Mouse (Mus musculus) skeletal muscle tissue, adult 2 months (tissue): ENCODE data around the gene Ankrd36.

Source experiments
- DNase-seq: peaks from one replicate; pipeline ENCODE4 v3.0.0-alpha.2; 2012; ENCODE audit warnings: low read depth, low spot score

The Ankrd36 gene

GRCm38 (mm10) chr11:5650321-5650720 lies 80.8 kb downstream of the Ankrd36 start:
- DNase-seq = no peak

GRCm38 (mm10) chr11:5682541-5682940 lies 113.1 kb downstream of the Ankrd36 start:
- no peak for DNase-seq

DNA sequence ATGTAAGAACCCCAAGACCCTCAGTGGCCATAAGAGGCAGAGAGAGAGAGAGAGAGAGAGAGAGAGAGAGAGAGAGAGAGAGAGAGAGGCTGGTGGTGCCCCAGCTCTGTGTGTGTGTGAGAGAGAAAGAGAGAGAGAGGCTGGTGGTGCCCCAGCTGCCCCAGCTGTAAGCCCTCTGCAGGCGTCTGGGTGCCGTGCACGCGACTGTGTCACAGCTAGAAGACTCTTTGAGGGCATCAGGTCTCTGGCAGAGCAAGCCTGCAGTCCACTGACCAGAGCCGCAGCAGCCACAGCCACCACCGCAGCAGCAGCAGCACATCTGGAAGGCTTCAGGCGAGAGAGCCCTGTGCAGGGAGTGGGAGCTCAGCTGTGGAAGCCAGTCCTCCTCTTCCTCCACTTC lies 114.8 kb downstream of the Ankrd36 start:
- no peak for DNase-seq

DNA sequence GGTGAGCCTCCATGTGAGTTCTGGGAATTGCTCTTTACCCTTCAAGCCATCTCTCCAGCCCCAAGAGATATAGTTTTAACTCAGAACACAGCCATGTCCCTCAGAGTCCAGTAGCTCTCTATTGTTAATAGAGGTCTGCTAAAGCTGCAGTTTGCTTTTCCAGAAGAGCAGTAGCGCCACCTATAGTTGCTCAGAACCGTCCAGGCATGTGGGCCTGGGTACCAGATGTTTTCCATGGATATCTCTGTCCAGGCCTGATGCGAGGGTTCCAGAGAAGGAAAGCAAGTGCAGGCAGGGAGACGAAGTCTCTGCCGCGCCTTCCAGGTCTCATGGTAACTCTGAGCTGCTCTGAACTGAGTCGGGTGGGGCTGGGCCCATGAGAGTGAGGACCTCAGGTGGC lies 122.3 kb downstream of the Ankrd36 start:
- DNase-seq = no peak

- no peak for DNase-seq
Measured at GRCm38 (mm10) chr11:5700808-5701207, 131.3 kb downstream of the Ankrd36 start.

DNA sequence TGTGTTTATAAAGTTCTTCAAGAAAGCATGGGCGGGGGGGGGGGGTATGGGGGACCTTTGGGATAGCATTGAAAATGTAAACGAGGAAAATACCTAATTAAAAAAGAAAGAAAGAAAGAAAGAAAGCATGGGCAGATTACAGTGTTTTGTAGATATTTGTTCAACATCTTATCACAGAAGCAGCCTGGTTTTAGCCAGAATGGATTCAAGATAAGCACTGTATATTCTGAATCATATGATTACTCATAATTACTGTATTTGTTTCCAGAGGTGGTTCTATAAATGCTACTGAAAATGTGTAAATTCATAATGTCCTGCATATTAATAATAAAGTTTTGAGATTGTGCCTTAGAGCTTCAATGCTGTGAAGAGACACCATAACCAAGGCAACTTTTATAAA lies 131.8 kb downstream of the Ankrd36 start:
- DNase-seq = no peak

GRCm38 (mm10) chr11:5701821-5702220 lies 132.3 kb downstream of the Ankrd36 start:
- no peak for DNase-seq

DNA sequence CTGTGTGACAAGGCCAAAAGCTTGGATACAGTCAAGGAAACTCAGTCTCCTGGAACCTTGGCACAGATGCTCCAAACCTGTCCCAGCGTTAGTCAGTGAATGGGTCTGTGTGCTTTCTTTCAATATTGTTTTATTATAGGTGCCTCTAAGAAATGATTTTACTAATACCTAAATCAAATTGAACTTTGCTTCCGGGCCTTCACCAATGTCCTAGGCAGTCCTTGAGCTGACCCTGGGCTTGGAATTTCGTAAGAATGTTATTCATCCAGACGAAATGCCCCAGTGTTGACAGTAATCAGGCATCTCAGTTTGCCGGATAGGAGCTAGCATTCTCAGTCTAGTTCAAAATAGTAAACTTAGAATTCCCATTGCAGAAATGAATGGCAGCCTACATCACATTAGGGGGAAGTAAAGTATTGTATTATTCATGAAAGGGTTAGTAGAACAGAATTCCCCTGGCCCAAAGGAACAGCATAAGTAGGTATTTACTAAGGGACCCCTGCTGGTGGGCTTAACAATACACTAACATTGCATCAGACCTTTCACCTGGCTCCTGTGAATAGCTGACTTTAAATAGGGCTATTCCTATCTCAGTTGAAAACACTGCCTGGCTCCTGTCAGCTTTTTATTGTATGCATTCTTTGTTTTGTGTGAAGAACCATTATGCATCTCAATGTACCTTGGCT lies 132.9 kb downstream of the Ankrd36 start:
- no peak for DNase-seq

DNA sequence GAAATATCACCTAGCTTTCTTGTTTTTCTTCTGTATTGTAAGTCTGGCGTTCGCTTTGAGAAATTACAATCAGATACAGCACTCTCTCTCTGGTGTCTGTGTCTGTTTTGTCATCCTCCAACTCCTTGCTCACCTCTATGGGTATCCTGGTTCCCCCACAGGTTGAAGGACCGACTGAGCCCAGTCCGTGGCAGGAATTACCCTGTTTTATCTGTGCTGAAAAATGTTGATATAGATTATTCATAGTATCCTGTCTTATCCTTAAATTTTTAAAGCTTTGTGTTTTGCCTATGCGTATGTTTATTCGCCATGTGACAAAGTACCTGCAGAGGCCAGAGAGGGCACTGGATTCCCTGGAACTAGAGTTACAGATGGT lies 133.5 kb downstream of the Ankrd36 start:
- no peak for DNase-seq

DNA sequence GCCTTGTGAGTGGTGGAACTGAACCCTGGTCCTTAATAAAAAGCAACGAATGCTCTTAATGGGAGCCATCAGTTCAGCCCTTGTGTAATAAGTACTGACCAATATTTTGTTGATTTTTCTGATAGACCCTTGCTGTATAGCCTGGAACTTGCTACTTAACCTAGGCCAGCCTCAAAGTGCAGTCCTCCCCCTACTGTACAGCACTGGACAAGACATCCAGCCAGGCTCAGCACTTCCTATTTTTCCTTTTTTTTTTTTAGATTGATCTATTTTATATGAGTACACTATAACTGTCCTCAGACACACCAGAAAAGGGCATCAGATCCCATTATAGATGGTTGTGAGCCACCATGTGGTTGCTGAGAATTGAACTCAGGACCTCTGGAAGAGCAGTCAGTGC lies 133.9 kb downstream of the Ankrd36 start:
- no peak for DNase-seq

GRCm38 (mm10) chr11:5705972-5706371 lies 136.5 kb downstream of the Ankrd36 start:
- no peak for DNase-seq

DNA sequence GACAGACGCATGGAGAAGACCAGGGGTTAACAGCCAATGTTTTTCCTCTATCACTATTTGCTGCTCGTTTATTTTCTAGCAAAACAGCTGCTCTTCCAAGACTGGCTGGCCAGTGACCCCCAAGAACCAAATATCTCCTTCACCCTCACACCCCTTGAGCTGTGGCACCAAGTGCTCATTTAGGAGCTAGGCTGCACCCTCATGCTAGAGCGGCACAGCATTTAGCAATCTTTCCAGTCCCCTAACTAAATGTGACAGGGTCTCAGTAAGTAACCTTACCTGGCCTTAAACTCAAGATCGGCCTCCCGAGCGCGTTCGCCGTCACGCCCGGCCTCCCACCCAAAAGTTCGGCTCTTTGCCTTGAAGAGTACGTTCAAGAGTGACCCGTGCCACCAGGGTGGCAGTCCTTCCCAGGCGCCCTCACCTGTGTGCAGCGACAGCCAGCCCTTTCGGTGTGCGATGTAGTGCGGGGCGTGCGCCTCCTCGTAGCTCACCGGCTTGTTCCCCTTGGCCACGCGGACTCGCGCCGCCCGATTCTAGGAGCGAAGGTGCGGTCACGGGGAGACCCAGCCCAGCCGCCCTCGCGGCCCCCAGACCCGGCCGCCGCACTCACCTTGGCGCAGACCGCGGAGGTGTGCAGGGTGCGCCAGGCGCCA lies 137.5 kb downstream of the Ankrd36 start:
- no peak for DNase-seq

DNA sequence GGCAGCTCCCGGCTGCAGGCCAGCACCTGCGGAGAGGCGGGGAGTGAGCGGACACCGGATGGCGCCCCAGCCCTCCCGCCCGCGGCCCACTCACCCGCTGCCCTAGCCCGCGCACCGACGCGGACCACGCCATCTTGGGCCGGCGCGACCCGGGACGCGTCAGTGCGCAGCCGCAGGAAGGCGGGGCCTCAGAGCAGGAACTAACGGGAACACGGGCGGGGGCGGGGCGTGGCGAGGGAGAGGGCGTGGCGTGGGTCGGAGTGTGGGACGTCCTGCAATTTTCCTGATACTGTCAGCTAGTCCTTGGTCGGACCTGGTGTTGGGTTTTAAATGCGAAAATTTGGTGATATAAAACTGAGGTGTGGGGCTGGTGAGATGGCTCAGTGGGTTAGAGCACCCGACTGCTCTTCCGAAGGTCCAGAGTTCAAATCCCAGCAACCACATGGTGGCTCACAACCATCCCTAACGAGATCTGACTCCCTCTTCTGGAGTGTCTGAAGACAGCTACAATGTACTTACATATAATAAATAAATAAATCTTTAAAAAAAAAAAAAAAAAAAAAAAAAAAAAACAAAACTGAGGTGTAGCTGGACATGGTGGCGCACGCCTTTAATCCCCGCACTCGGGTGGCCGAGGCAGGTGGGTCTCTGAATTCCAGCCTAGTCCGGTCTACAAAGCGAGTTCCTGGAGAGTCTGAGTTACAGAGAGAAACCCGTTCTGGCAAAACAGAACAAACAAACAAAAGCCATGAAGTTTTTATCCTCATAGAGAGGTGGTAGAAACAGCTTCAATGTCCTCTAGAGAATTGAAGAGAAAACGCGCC lies 138.3 kb downstream of the Ankrd36 start:
- DNase-seq = peak; percentile 82

DNA sequence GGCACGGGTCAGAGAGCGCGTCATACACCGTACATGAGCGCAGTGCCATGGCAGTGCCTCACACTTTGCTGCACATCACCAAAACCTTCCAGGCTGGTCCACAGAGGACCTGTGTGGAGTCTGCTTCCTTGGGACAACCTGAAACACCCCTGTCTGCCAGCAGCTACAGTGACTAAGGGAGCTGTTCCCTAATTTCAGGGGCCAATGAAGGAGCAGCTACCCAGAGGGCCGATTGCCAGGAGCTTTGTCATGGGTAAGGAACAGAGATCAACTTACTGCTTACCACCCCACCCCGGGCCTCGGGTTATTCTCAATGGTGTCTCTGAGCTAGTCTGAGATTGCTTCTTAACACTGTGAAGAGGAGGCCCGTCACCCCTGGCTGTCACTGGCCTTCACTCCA lies 145.7 kb downstream of the Ankrd36 start:
- no peak for DNase-seq

DNA sequence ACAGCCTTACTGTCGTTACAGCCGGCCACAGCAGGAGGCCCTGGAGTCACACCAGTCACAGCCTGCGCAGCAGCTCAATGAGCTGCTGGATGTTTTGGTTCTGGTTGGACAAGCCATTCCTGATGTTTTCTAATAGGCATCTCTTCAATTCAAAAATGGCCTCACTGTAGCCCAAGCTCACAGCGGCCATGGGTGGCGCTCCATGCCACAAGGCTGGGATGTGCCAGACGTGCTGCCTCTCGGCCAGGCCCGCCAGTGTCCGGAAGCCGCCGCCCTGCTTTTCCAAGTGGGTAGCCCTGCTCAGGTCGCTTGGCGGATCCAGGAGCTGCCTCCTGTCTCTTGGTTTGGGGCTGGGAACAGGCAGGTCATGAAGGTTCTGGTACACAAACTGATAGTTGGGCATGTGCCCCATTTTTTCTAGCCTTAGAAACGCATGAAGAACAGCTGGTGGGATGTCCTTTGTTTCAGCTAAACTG lies 146.2 kb downstream of the Ankrd36 start, which contains the start of gene Mrps24:
Gene Mrps24, minus strand, starts transcription at position 51 of the 476 bp plus-strand sequence.
- no peak for DNase-seq

GRCm38 (mm10) chr11:5716246-5716645 lies 146.8 kb downstream of the Ankrd36 start:
- no peak for DNase-seq

DNA sequence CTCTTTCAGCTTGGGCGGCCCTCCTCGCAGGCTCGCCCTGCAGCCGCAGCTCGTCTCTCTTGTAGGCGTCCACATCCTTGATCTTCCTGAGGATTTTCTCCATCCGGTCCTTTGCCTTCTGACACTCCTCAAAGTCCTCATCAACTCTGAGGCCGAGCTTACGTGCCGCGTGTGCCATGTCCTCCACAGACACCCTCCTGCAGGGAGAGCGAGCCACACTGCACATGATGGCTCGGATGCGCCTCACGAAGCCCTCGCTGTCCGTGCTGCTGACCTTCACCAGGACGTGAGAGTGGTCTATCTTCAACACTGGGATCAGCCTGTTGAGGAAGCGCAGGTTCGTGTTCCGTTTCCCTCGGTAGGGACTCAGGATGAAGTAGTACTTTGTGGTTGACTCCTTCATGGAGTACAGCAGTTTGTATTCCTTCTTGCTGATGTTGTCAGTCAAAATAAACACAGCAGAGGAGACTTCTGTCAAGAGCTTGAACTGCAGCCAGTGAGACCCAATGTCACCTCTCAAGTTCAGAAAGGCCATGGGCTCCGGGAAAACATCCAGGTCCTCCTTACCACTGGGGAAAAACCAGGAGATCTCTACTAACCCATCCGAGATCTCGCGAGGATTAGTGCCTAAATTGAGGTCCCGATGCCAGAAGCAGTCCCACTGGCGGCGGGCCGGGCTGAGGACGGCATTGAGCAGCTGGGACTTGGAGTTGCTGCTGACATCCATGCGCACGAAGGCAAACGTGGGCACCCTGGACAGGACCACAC lies 147.6 kb downstream of the Ankrd36 start:
- DNase-seq = no peak

DNA sequence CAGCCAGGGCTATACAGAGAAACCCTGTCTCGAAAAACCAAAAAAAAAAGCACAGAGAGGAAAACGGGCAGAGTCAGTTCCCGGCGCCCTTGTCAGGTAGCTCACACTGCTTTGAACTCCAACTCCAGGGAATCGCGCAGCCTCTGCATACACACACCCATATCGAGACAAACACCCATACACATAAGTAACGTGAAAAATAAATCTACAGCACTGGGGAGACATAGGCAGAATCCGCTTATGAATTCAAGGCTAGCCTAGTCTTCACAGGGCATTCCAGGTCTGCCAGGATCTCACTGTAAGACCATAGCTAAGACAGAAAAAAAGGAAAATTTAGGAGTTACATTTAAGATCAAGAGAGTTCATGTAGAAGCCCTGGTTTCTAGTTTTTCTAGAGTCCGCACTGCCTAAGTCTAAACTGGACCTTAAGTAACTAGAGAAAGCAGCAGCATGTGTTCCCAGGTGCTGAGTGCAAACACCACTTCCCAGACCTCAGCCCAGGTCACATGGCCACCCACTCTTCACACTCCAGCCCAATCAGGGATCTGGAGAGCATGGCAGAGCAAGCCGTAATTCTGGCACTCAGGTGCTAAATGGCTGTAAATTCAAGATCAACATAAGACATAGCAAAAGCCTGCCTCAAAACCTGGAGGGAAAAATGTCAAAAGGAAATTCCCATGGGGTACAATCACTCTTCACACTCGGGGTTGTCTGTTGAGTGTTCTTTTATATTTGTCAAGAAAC lies 149.3 kb downstream of the Ankrd36 start:
- no peak for DNase-seq

DNA sequence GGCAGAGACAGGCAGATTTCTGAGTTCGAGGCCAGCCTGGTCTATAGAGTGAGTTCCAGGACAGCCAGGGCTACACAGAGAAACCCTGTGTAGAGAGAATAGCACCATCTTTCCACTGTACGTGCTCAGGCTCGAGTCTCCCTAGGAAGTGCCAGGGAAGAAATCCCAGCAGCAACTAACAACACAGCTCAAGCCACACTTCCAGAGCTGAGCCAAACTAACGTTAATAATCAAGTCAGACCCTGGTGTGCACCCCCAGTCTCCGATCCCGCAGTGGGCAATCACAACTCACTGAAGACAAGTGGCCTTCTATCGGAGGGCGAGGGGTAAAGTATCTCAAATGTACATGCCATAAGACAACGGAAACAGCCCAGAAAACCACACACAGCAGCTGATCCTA lies 160.1 kb downstream of the Ankrd36 start:
- no peak for DNase-seq

DNA sequence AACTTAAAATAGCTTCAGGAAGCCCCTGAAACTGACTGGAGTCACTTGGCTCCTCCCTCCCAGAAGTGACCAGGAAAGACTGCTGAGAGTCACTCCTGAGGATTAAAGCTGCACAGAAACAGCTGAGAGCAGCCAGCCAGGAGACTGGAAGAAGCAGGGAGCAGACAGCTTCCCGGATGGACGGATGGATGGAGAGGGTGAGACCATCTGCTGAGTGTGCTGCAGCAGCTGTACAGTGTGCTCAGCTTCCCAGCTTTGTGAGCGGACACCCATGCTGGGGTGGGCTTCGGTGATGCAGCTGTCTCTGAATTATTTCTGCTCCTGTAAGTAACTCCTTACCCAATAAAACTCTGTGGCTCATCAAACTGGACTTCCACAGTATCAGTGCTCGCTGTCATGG lies 162.9 kb downstream of the Ankrd36 start:
- no peak for DNase-seq

- DNase-seq = peak; percentile 64
Measured at GRCm38 (mm10) chr11:5734323-5734722, 164.8 kb downstream of the Ankrd36 start.
